Comparison of ENCODE assay signal across 21 mouse cellular contexts in genomic region chr12:17551208-17551995, GRCm38 (mm10). TPM values are rescaled to one million over a fixed set of nuclear protein-coding genes. Genes with fewer than 3 reads are reported as not detected.
DNase-seq lines count a peak whose midpoint lies in the region; ATAC-seq and TF ChIP-seq lines count a peak whose summit lies in the region.
"Had no signal": no experiment of that assay in that cellular context is flagged by ENCODE, and none has a peak within 500 bp of the region (broad histone marks: within the 10 kb centered on the region; RNA-seq: fewer than 3 reads in every experiment).

No protein-coding gene starts in this region.

- no peak for ATAC-seq in stomach, embryonic 16.5 days (ENCODE audit: insufficient read depth, low FRiP score)
- ATAC-seq in stomach, postnatal 0 days (ENCODE audit: low FRiP score, low TSS enrichment) = no peak
- ATAC-seq: forebrain, embryonic 16.5 days; midbrain, embryonic 15.5 days had no signal

- H3K4me3 ChIP-seq in stomach, embryonic 16.5 days (replicated peaks; ENCODE audit: low read length) = no peak overlapping the region
- no peak overlapping the region for H3K4me3 ChIP-seq in stomach, postnatal 0 days (ENCODE audit: low read depth, low read length)
- H3K4me3 ChIP-seq: erythroblast, embryonic 14.5 days; heart, embryonic 15.5 days; lung, embryonic 15.5 days; midbrain, embryonic 15.5 days had no signal

- no peak overlapping the region for H3K4me2 ChIP-seq in stomach, embryonic 16.5 days (ENCODE audit: low read depth, low read length)
- H3K4me2 ChIP-seq in stomach, postnatal 0 days (replicated peaks; ENCODE audit: low read depth) = no peak overlapping the region
- H3K4me2 ChIP-seq: heart, embryonic 15.5 days; hindbrain, embryonic 14.5 days; lung, embryonic 15.5 days; midbrain, embryonic 15.5 days had no signal

- peak; percentile 8 for DNase-seq in cerebellum, adult 9-10 months
- no peak for DNase-seq in cerebellum, postnatal 14 days
- DNase-seq in stomach, postnatal 0 days (ENCODE audit: low spot score) = no peak
- peak; percentile 85 for DNase-seq in large intestine, adult 2 months (ENCODE audit: low read depth, low spot score)
- no peak for DNase-seq in testis, postnatal 10 days (ENCODE audit: low spot score)
- no peak for DNase-seq in left cerebral cortex, postnatal 14 days (ENCODE audit: low spot score in 2 of 2)
- DNase-seq in urinary bladder, postnatal 14 days (ENCODE audit: low spot score) = no peak
- DNase-seq: cerebellum, adult 11-12 months; heart, adult 18-20 months; kidney, adult 9 months; layer of hippocampus, postnatal 36 days; left cerebral cortex, postnatal 4 days; retina, postnatal 1 day; thymus, adult 2 months had no signal

- TF ChIP-seq EP300 in stomach, postnatal 0 days (optimal IDR thresholded peaks at IDR 0.05) = no peak

- peak overlapping the region; percentile 11; the same call in 1 of the 2 replicates for H3K9ac ChIP-seq in stomach, embryonic 16.5 days (ENCODE audit: low read length)
- H3K9ac ChIP-seq in stomach, postnatal 0 days (ENCODE audit: low read length) = no peak overlapping the region
- H3K9ac ChIP-seq: heart, embryonic 15.5 days; hindbrain, embryonic 14.5 days; lung, embryonic 15.5 days; midbrain, embryonic 15.5 days had no signal

- intact Hi-C loops in left cerebral cortex, postnatal 14 days (cut with DNase I) = loop anchor here (5.0 to 10.0 kb wide), 2 partner anchors 113 to 184 kb away; no protein-coding TSS in a partner anchor

- no peaks in the 10 kb centered on the region for H3K27me3 ChIP-seq in stomach, embryonic 16.5 days (ENCODE audit: control insufficient read depth, insufficient read depth, low read length)
- no peaks in the 10 kb centered on the region for H3K27me3 ChIP-seq in stomach, postnatal 0 days (ENCODE audit: control insufficient read depth, insufficient read depth, low read length)
- H3K27me3 ChIP-seq: heart, embryonic 15.5 days; lung, embryonic 15.5 days; midbrain, embryonic 15.5 days had no signal

- 57% methylated on average over 3 of the region's 3 CpGs for WGBS in stomach, embryonic 16.5 days
- WGBS in stomach, postnatal 0 days = 56% methylated on average over 3 of the region's 3 CpGs
- 14% methylated on average over 3 of the region's 3 CpGs for WGBS in large intestine, adult 2 months

- H3K27ac ChIP-seq in stomach, embryonic 16.5 days (ENCODE audit: low read length) = no peak overlapping the region
- no peak overlapping the region for H3K27ac ChIP-seq in stomach, postnatal 0 days (replicated peaks)
- H3K27ac ChIP-seq: heart, embryonic 15.5 days; hindbrain, embryonic 14.5 days; lung, embryonic 15.5 days; midbrain, embryonic 15.5 days had no signal

- no peak for TF ChIP-seq CTCF in stomach, postnatal 0 days (IDR thresholded peaks at IDR 0.05; ENCODE audit: low read depth)

- H3K4me1 ChIP-seq in stomach, embryonic 16.5 days (ENCODE audit: control insufficient read depth, insufficient read depth, low read length) = peaks cover 6% of the 10 kb centered on the region; the same call in 1 of the 2 replicates
- H3K4me1 ChIP-seq in stomach, postnatal 0 days (replicated peaks; ENCODE audit: control insufficient read depth, insufficient read depth) = 0 out of 2 replicates have a peak, but pooled peaks cover 2% of the 10 kb centered on the region

- H3K36me3 ChIP-seq in stomach, embryonic 16.5 days (ENCODE audit: control insufficient read depth, insufficient read depth, low read length) = peaks cover 11% of the 10 kb centered on the region
- H3K36me3 ChIP-seq in stomach, postnatal 0 days (ENCODE audit: control insufficient read depth, insufficient read depth, low read length) = 0 out of 2 replicates have a peak, but pooled peaks cover 4% of the 10 kb centered on the region

- no peaks in the 10 kb centered on the region for H3K9me3 ChIP-seq in stomach, embryonic 16.5 days (replicated peaks; ENCODE audit: control insufficient read depth, low read length)
- H3K9me3 ChIP-seq in stomach, postnatal 0 days (ENCODE audit: control insufficient read depth, low read length) = no peaks in the 10 kb centered on the region
- H3K9me3 ChIP-seq: heart, embryonic 15.5 days; lung, embryonic 15.5 days; midbrain, embryonic 15.5 days had no signal

RNA-seq across cellular contexts. Expression of gene Odc1, which starts 6.8 kb away (rescaled TPM):
- 151 and 158 TPM in 2 replicates for polyA plus RNA-seq in stomach, embryonic 16.5 days (2015; fragmentation: Nextera tagmentation; extraction: Ambion mirVana)
- 67.7 and 70.4 TPM in 2 replicates for polyA plus RNA-seq in stomach, postnatal 0 days (2015; fragmentation: Nextera tagmentation; extraction: Ambion mirVana)
- polyA plus RNA-seq in large intestine, adult 2 months (2012; rRNA removed) = 121 and 122 TPM in 2 replicates
- total RNA-seq in left cerebral cortex, postnatal 14 days (2021) = 10 to 100 TPM; 51.0 to 56.8 TPM

Comparison
In these comparisons a context has a peak if more than half of its experiments do, and no peak if none do; other contexts are left out.
1. DNase-seq: peak in cerebellum, adult 9-10 months (single experiment) and large intestine, adult 2 months (single experiment); none in cerebellum, postnatal 14 days (0 of 2), stomach, postnatal 0 days (single experiment), testis, postnatal 10 days (single experiment), left cerebral cortex, postnatal 14 days (0 of 2) and urinary bladder, postnatal 14 days (single experiment).